Mouse (Mus musculus): ENCODE measurements around the gene Babam2. TPM values are rescaled to one million over a fixed set of nuclear protein-coding genes. Genes with fewer than 3 reads are reported as not detected.
"Not testable (repeated sequence)": the region's sequence is repeated elsewhere in the genome, so short reads cannot be mapped to it uniquely, and the experiment has no call there.

Gene Babam2
- polyA plus RNA-seq, 1 experiment from 2014 or later: 33.5 TPM

DNA sequence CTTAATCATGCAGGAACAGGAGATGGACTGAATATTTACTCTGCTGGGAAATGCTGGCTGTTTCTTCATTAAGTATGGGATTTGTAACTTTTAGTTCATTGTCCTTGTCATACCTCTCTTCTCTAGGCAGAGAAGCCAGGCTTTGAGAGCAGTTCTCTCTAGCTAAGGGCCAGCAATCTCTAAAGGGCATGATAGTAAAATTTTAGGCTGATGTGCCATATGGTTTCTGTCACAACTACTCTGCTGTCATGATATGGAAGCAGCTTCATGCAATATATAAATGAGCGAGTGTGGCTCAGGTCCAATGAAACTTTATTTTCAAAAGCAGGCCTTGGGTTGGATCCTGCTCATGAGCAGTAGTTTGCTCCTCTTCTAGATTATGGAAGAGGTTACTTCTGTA, 142.9 kb downstream of the Babam2 start:
- ATAC-seq (ENCODE audit: low FRiP score, low TSS enrichment): no peak

DNA sequence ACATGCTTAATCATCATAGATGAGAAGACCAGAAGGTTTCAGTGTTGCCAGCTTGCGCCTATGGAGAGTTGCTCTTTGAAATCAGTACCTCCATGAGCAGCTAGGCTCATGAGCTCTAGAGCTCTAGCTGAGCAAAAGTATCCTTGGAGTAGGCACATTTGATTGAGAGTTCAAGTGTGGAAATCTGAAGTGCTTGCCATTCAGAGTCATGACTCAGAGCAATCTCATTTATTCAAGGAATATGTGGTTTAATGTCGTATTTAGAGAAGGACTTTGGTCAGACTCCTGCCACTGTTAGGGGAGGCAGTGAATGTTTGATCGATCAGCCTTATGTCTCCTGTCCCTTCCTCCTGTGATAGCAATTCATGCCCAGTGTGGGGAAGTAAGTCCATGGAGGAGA, 147.4 kb downstream of the Babam2 start:
- 92% methylated on average over 3 of the region's 3 CpGs for WGBS
- no peak overlapping the region for H3K4me3 ChIP-seq (replicated peaks; ENCODE audit: low read depth, low read length)
- ATAC-seq (ENCODE audit: low FRiP score, low TSS enrichment): no peak

More for the DNA sequence above, 142.9 kb downstream of the Babam2 start:
- 98% methylated on average over 1 of the region's 1 CpGs for WGBS
- H3K4me3 ChIP-seq (replicated peaks; ENCODE audit: low read depth, low read length): no peak overlapping the region
- H3K27ac ChIP-seq (replicated peaks; ENCODE audit: low read depth, low read length): no peak overlapping the region
- H3K9ac ChIP-seq (replicated peaks; ENCODE audit: low read length): no peak overlapping the region
- no peaks in the 10 kb centered on the region for H3K9me3 ChIP-seq (ENCODE audit: control insufficient read depth, low read length)
- H3K27me3 ChIP-seq (ENCODE audit: control insufficient read depth, insufficient read depth, low read length): no peaks in the 10 kb centered on the region
- DNase-seq: no peak
- no peak overlapping the region for H3K4me2 ChIP-seq (ENCODE audit: low read length)
- H3K36me3 ChIP-seq (ENCODE audit: control insufficient read depth, insufficient read depth, low read length): no peaks in the 10 kb centered on the region
- H3K4me1 ChIP-seq (ENCODE audit: control insufficient read depth, insufficient read depth, low read length): no peaks in the 10 kb centered on the region

DNA sequence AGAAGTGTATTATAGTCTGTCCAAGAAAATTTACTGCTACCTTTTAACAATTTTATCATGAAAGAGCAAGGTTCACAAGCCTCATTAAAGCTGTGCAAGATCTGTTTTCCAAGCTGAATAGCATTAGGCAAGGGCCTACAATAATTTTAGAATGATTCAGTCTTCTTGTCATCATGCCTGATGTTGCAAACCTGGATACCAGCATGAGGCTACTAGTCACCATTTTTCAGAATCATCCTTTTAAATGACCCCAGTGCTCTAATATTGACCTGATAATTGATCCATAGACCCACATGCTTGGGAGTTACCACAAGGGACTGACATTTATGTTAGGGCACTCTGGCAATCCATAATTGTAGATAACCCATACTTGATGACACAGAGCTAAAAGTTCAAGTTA, 149.5 kb downstream of the Babam2 start:
- Histone ChIP-seq H3K27ac (replicated peaks; ENCODE audit: low read depth, low read length) (no peak overlapping the region), H3K4me1 (ENCODE audit: control insufficient read depth, insufficient read depth, low read length) (no peaks in the 10 kb centered on the region), H3K27me3 (ENCODE audit: control insufficient read depth, insufficient read depth, low read length) (no peaks in the 10 kb centered on the region), H3K36me3 (ENCODE audit: control insufficient read depth, insufficient read depth, low read length) (no peaks in the 10 kb centered on the region), H3K4me2 (ENCODE audit: low read length) (no peak overlapping the region), H3K9ac (replicated peaks; ENCODE audit: low read length) (no peak overlapping the region), H3K4me3 (replicated peaks; ENCODE audit: low read depth, low read length) (no peak overlapping the region), H3K9me3 (ENCODE audit: control insufficient read depth, low read length) (no peaks in the 10 kb centered on the region)
- ATAC-seq (ENCODE audit: low FRiP score, low TSS enrichment) (no peak), DNase-seq (no peak)

More for the DNA sequence above, 147.4 kb downstream of the Babam2 start:
- no peaks in the 10 kb centered on the region for H3K27me3 ChIP-seq (ENCODE audit: control insufficient read depth, insufficient read depth, low read length)
- H3K9me3 ChIP-seq (ENCODE audit: control insufficient read depth, low read length): no peaks in the 10 kb centered on the region
- H3K9ac ChIP-seq (replicated peaks; ENCODE audit: low read length): no peak overlapping the region
- H3K4me2 ChIP-seq (ENCODE audit: low read length): no peak overlapping the region
- no peak for DNase-seq
- no peaks in the 10 kb centered on the region for H3K36me3 ChIP-seq (ENCODE audit: control insufficient read depth, insufficient read depth, low read length)
- H3K4me1 ChIP-seq (ENCODE audit: control insufficient read depth, insufficient read depth, low read length): no peaks in the 10 kb centered on the region
- no peak overlapping the region for H3K27ac ChIP-seq (replicated peaks; ENCODE audit: low read depth, low read length)

DNA sequence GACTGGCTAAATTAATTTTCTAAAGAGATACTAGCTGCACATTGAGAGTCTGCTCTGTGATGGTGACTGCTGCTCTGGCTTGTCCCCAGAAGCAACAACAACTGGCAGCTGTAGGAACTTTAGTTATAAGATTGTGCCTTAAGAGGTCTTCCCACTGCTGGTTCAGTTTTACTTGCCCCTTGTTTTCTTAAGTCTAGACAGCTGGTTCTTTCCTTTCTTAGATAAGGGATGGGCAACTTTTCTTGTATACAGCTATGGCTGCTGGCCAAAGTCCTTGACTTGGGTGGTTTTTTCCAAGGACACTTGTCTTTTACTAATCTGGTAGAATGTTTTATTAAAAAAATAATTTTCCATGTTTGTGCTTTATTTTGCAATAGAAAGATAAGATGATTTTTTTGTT, 151.5 kb downstream of the Babam2 start:
- H3K36me3 ChIP-seq (ENCODE audit: control insufficient read depth, insufficient read depth, low read length): no peaks in the 10 kb centered on the region
- H3K4me2 ChIP-seq (ENCODE audit: low read length): no peak overlapping the region
- no peak overlapping the region for H3K9ac ChIP-seq (replicated peaks; ENCODE audit: low read length)
- DNase-seq: no peak
- no peaks in the 10 kb centered on the region for H3K4me1 ChIP-seq (ENCODE audit: control insufficient read depth, insufficient read depth, low read length)
- ATAC-seq (ENCODE audit: low FRiP score, low TSS enrichment): no peak
- H3K27me3 ChIP-seq (ENCODE audit: control insufficient read depth, insufficient read depth, low read length): no peaks in the 10 kb centered on the region
- H3K9me3 ChIP-seq (ENCODE audit: control insufficient read depth, low read length): no peaks in the 10 kb centered on the region
- H3K4me3 ChIP-seq (replicated peaks; ENCODE audit: low read depth, low read length): no peak overlapping the region
- no peak overlapping the region for H3K27ac ChIP-seq (replicated peaks; ENCODE audit: low read depth, low read length)

DNA sequence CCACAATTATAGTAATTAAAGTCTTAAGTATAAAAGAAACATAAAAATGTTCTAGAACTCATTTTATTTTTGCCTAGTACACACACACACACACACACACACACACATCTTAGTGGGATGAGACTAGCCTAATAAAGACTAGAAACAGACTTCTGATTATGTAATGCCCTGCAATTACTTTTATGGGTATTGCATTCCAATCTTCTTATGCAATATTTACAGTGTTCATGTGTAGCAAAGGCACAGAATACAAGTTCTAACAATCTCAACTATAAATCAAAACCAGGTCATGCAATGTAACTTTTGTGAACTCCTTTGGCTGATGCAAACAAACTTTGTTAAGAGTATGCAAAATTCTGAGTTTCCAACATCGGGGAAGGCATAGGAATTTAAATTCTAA, 155.3 kb downstream of the Babam2 start:
- Histone ChIP-seq H3K27me3 (ENCODE audit: control insufficient read depth, insufficient read depth, low read length) (no peaks in the 10 kb centered on the region), H3K4me1 (ENCODE audit: control insufficient read depth, insufficient read depth, low read length) (no peaks in the 10 kb centered on the region), H3K4me3 (replicated peaks; ENCODE audit: low read depth, low read length) (no peak overlapping the region), H3K27ac (replicated peaks; ENCODE audit: low read depth, low read length) (no peak overlapping the region), H3K9me3 (ENCODE audit: control insufficient read depth, low read length) (no peaks in the 10 kb centered on the region), H3K9ac (replicated peaks; ENCODE audit: low read length) (no peak overlapping the region), H3K36me3 (ENCODE audit: control insufficient read depth, insufficient read depth, low read length) (no peaks in the 10 kb centered on the region), H3K4me2 (ENCODE audit: low read length) (no peak overlapping the region)
- WGBS: 97% methylated on average over 1 of the region's 1 CpGs
- ATAC-seq (ENCODE audit: low FRiP score, low TSS enrichment): no peak
- DNase-seq: no peak

DNA sequence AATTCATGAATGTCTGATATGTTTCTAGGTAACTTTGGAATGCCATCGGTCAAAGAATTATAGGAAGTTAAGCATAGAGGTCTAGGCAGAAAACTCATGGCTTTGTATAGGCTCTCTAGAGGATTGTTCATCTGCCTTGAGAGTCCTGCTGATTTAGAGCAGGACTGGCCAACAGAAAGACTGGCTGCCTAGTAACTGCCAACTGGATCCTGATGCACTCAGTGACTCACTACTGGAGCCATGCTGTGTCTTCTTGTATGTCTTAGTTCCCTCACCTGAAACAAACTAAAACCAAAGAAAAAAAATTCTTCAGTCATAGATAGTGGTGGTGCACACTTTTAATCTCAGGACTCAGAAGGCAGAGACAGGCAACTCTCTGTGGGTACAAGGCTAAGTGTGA, 156.3 kb downstream of the Babam2 start:
- Histone ChIP-seq H3K36me3 (ENCODE audit: control insufficient read depth, insufficient read depth, low read length) (no peaks in the 10 kb centered on the region), H3K9ac (replicated peaks; ENCODE audit: low read length) (no peak overlapping the region), H3K27me3 (ENCODE audit: control insufficient read depth, insufficient read depth, low read length) (no peaks in the 10 kb centered on the region), H3K4me2 (ENCODE audit: low read length) (no peak overlapping the region), H3K27ac (replicated peaks; ENCODE audit: low read depth, low read length) (no peak overlapping the region), H3K4me1 (ENCODE audit: control insufficient read depth, insufficient read depth, low read length) (no peaks in the 10 kb centered on the region), H3K9me3 (ENCODE audit: control insufficient read depth, low read length) (no peaks in the 10 kb centered on the region), H3K4me3 (replicated peaks; ENCODE audit: low read depth, low read length) (no peak overlapping the region)
- no peak for DNase-seq
- 96% methylated on average over 1 of the region's 1 CpGs for WGBS
- ATAC-seq (ENCODE audit: low FRiP score, low TSS enrichment): no peak

DNA sequence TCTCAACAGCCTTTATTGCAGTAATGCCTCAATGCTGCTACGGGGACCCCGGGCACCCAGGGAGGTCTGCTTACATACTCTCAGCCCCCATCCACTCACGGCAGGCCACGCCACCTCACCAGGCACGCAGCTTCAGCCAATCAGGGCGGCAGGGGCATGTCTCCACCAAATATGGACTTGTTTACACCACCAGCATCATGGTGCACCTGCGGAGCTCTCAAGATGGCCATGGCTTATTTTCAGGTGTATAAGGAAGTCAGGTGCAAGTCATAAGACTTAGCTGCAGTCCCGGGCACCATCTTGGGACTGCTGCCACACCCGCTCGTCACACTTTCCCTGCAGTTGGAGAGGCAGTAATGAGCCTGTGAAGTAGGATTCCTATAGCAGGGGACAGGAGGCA, 161.4 kb downstream of the Babam2 start:
- not testable (repeated sequence) for H3K27ac ChIP-seq (replicated peaks; ENCODE audit: low read depth, low read length); H3K9me3 ChIP-seq (ENCODE audit: control insufficient read depth, low read length); H3K4me1 ChIP-seq (ENCODE audit: control insufficient read depth, insufficient read depth, low read length); H3K27me3 ChIP-seq (ENCODE audit: control insufficient read depth, insufficient read depth, low read length); H3K4me3 ChIP-seq (replicated peaks; ENCODE audit: low read depth, low read length); DNase-seq; H3K4me2 ChIP-seq (ENCODE audit: low read length); ATAC-seq (ENCODE audit: low FRiP score, low TSS enrichment); H3K36me3 ChIP-seq (ENCODE audit: control insufficient read depth, insufficient read depth, low read length); H3K9ac ChIP-seq (replicated peaks; ENCODE audit: low read length)
- 87% methylated on average over 10 of the region's 10 CpGs for WGBS

DNA sequence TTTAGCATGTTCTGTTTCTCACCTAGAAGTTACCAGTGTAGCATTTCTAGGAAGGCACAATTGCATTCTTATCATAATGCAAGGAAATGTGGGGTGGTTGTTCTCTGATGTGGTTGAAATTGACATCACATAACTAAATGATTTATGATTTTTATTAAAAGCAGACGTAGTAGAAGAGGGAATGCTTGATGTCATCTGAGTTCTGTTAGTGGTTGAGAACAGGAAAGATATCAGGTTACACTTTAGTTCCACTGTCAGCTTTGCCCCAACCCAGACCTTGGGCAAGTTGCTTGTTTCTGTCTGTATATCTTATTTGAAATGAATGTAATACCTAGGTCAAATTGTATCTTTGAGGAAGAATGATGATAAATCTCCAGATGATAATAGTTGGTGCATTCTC, 162.9 kb downstream of the Babam2 start:
- Histone ChIP-seq H3K9ac (replicated peaks; ENCODE audit: low read length) (no peak overlapping the region), H3K36me3 (ENCODE audit: control insufficient read depth, insufficient read depth, low read length) (no peaks in the 10 kb centered on the region), H3K9me3 (ENCODE audit: control insufficient read depth, low read length) (no peaks in the 10 kb centered on the region), H3K4me2 (ENCODE audit: low read length) (no peak overlapping the region), H3K4me1 (ENCODE audit: control insufficient read depth, insufficient read depth, low read length) (no peaks in the 10 kb centered on the region), H3K27ac (replicated peaks; ENCODE audit: low read depth, low read length) (no peak overlapping the region), H3K27me3 (ENCODE audit: control insufficient read depth, insufficient read depth, low read length) (no peaks in the 10 kb centered on the region), H3K4me3 (replicated peaks; ENCODE audit: low read depth, low read length) (no peak overlapping the region)
- 76% methylated on average over 1 of the region's 1 CpGs for WGBS
- ATAC-seq (ENCODE audit: low FRiP score, low TSS enrichment) (no peak), DNase-seq (no peak)

DNA sequence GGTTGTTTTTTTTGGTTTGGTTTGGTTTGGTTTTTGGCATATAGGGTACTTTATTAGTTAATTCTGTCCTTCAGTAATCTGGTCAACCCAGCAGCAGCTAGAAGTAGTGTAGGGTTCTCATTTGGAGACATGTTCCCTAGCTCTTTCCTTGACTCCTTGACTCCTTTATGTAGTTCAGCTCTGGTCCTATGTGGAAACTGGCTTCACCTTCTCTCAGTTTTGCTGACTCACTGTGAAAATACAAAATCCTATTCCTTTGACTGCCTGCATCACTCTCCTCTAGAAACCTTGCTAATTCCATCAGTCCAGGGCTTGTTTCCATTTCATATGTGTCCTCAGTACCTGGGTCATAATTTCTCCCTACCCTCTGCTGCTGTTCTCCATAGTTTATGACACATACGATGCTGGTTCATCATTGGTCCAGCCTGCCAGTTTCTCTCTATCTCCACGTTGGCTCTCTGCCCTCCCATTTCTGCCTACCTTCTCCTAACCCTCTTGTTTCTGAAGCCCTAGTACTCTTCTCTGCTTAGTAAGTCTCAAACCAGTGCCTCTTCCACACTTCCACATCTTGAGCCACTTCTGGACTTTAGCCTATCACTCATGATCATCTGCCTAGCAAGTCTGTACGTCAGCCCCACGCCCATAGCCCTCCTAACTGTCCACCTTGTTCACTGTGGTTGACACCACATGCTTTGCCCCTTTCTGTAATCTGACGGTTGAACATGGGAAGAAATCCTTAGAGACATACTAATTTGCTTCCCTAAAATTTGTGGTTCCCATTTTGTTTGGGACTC, 163.5 kb downstream of the Babam2 start:
- Histone ChIP-seq H3K27ac (replicated peaks; ENCODE audit: low read depth, low read length) (no peak overlapping the region), H3K9ac (replicated peaks; ENCODE audit: low read length) (no peak overlapping the region), H3K4me3 (replicated peaks; ENCODE audit: low read depth, low read length) (no peak overlapping the region), H3K9me3 (ENCODE audit: control insufficient read depth, low read length) (no peaks in the 10 kb centered on the region), H3K4me1 (ENCODE audit: control insufficient read depth, insufficient read depth, low read length) (no peaks in the 10 kb centered on the region), H3K4me2 (ENCODE audit: low read length) (no peak overlapping the region), H3K36me3 (ENCODE audit: control insufficient read depth, insufficient read depth, low read length) (no peaks in the 10 kb centered on the region), H3K27me3 (ENCODE audit: control insufficient read depth, insufficient read depth, low read length) (no peaks in the 10 kb centered on the region)
- ATAC-seq (ENCODE audit: low FRiP score, low TSS enrichment) (no peak), DNase-seq (no peak)
- 96% methylated on average over 5 of the region's 5 CpGs for WGBS

Data from midbrain, embryonic 14.5 days (tissue).